Mouse (Mus musculus) G1E (cell line): ENCODE measurements around the gene Slc45a1. TPM values are rescaled to one million over a fixed set of nuclear protein-coding genes. Genes with fewer than 3 reads are reported as not detected.
A peak's percentile ranks its signal among the peaks of the same experiment; 100 is the strongest.

Experiments
- ATAC-seq: 2 replicates; pipeline ENCODE4 v1.8.0; 2016; ENCODE audit warnings: mild to moderate bottlenecking; ENCODE audit not compliant: insufficient number of reproducible peaks, poor library complexity, low FRiP score, severe bottlenecking; ENCODE audit errors: extremely low read depth
- DNase-seq: peaks from one replicate; pipeline ENCODE4 v3.0.0; 2012; ENCODE audit warnings: low spot score
- H3K27me3 ChIP-seq: 2 replicates; pipeline ENCODE4 v1.6.1; 2012; ENCODE audit warnings: mild to moderate bottlenecking, low read length, inconsistent platforms; ENCODE audit not compliant: insufficient read depth
- H3K36me3 ChIP-seq: replicated peaks from 2 replicates; pipeline ENCODE3; 2012; ENCODE audit warnings: mild to moderate bottlenecking, inconsistent platforms
- H3K4me1 ChIP-seq: 2 replicates; pipeline ENCODE4 v1.6.1; 2012; ENCODE audit warnings: low read depth, low read length, inconsistent platforms, mixed read lengths; ENCODE audit not compliant: insufficient read depth
- H3K4me3 ChIP-seq: 2 replicates; pipeline ENCODE4 v1.5.1; 2012; ENCODE audit warnings: low read depth, mild to moderate bottlenecking, inconsistent platforms, low read length, moderate library complexity, mixed read lengths
- H3K9me3 ChIP-seq: replicated peaks from 2 replicates; pipeline ENCODE4 v1.6.1; 2012; ENCODE audit warnings: inconsistent platforms
- CTCF ChIP-seq: IDR thresholded peaks from 2 replicates; pipeline ENCODE4 v1.5.1; 2012; ENCODE audit warnings: low read depth, low read length, inconsistent platforms, mixed read lengths
- GATA1 ChIP-seq: IDR thresholded peaks from 2 replicates; pipeline ENCODE4 v1.6.1; 2012; ENCODE audit warnings: borderline replicate concordance, low read length, inconsistent platforms, mixed read lengths
- GATA2 ChIP-seq: IDR thresholded peaks from 2 replicates; pipeline ENCODE4 v1.6.1; 2012; ENCODE audit warnings: low read depth, low read length, inconsistent platforms, borderline replicate concordance
- POLR2AphosphoS5 ChIP-seq: IDR thresholded peaks from 2 replicates; pipeline ENCODE4 v1.6.1; 2012; ENCODE audit warnings: low read depth, low read length, inconsistent platforms; ENCODE audit not compliant: insufficient replicate concordance
- TAL1 ChIP-seq: conservative IDR thresholded peaks from 2 replicates; pipeline ENCODE4 v1.6.1; 2012; ENCODE audit warnings: low read depth, low read length, inconsistent platforms, mixed read lengths
- polyA plus RNA-seq: library from polyadenylated mRNA; stranded (reverse); fragments of >175 nt; gene quantifications from 2 replicates; pipeline ENCODE4 v1.2.3, GENCODE M21; 2012
- total RNA-seq, 2 experiments: library from RNA; stranded (forward) in 1 of 2; stranded (reverse) in 1 of 2; fragments of 200-1000 nt in 1 of 2; fragments of >200 nt in 1 of 2; fragmentation: Nextera tagmentation in 1 of 2; gene quantifications; 2 replicates each; pipeline ENCODE4 v1.2.3; 2014 to 2017

Gene Slc45a1
- total and polyA plus RNA-seq, 3 experiments: 0.22 TPM; not detected in 2

DNA sequence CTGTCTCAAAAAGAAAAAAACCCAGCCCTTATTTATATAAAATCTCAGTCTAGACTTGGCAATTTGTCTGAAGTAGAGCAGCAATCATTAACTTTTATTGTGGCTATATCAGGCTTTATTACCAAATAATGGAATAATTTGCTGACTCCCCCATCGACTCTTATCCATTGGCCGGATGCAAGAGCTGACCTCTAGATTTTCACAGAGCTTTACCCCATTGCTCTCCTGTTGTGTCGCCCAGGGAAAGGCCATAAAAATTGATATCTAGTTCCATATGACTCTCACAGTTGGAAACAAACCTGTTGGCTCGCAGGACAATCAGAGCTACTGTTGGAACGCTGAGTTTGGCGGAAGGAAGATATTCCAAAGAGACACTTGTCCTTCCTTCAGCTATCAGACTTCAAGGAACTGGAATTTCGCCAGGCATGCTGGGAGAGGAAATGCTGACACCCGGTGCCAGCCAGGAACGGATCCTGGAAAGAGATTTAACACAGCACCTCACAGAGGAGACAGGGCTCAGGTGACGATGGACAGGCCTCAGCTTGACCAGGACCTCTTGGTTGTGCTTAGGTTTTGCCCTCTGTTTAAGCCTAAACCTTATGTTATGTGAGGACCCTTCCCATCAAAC, 35.3 kb upstream of the Slc45a1 start:
- ATAC-seq: no peak
- Histone ChIP-seq H3K9me3 (no peaks in the 10 kb centered on the region), H3K4me1 (peaks cover 58% of the 10 kb centered on the region), H3K27me3 (no peaks in the 10 kb centered on the region), H3K36me3 (no peaks in the 10 kb centered on the region), H3K4me3 (no peak overlapping the region)
- no peak for TF ChIP-seq TAL1
- no peak for TF ChIP-seq GATA2
- no peak for TF ChIP-seq GATA1
- no peak for TF ChIP-seq CTCF
- TF ChIP-seq POLR2AphosphoS5: no peak
- no peak for DNase-seq

DNA sequence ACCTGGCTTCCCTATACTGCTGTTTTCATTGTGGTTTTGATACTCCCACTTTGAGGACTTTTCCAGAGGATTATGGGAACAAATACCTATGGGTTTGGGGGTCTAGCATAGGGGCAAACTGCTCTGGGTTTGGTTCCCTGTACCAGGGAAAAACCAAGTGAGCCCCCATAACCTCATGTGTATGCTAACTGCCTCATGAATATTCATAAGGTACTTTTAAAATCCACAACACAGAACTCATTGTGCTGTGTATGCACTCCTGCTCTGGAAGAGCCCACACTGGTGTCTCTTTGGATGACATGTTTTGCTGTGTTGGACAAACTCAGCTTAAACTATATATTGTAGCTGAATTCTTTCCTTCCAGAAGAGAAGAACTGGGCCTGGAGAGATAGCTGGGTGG, 34.6 kb upstream of the Slc45a1 start:
- TF ChIP-seq GATA1 (no peak), TAL1 (no peak), POLR2AphosphoS5 (no peak), GATA2 (no peak), CTCF (no peak)
- Histone ChIP-seq H3K4me1 (peaks cover 53% of the 10 kb centered on the region), H3K9me3 (no peaks in the 10 kb centered on the region), H3K27me3 (no peaks in the 10 kb centered on the region), H3K36me3 (no peaks in the 10 kb centered on the region), H3K4me3 (no peak overlapping the region)
- ATAC-seq (no peak), DNase-seq (no peak)

DNA sequence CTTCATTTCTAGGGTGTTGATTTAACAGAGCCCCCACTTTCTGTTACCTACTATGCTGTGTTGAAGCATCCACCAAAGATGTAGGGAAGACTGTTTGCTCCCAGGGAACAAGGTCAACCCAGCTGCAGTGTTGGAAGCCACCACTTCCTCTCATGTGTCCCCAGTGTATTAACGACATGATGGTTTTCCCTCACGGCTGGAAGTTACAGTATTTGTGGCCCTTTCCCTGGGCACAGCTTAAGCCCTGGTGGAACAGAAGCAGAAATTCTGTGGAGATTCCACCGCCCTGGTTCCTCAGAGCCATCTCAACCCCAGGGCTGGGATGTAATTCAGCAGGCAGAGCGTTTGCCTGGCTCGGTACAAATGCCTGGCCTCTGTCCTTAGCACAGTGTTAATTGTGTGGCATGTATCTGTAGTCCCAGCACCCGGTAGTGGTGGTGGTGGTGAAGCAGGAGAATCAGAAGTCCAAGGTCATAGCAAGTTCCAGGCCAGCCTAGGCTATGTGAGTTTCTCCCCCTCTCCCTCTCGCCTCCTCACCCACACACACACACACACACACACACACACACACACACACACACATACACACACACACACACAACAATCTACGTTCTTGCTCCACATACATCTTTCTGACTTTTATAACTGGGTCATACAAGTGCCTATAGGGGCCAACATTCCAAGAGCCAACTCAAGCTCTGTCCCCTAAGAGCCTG, 34.0 kb upstream of the Slc45a1 start:
- Histone ChIP-seq H3K36me3 (no peaks in the 10 kb centered on the region), H3K27me3 (no peaks in the 10 kb centered on the region), H3K9me3 (no peaks in the 10 kb centered on the region), H3K4me3 (peak overlapping the region; percentile 13; the same call in 1 of the 2 replicates), H3K4me1 (peaks cover 48% of the 10 kb centered on the region)
- DNase-seq (no peak), ATAC-seq (no peak)
- TF ChIP-seq GATA1: no peak
- peak; percentile 97; the same call in 1 of the 2 replicates for TF ChIP-seq POLR2AphosphoS5

DNA sequence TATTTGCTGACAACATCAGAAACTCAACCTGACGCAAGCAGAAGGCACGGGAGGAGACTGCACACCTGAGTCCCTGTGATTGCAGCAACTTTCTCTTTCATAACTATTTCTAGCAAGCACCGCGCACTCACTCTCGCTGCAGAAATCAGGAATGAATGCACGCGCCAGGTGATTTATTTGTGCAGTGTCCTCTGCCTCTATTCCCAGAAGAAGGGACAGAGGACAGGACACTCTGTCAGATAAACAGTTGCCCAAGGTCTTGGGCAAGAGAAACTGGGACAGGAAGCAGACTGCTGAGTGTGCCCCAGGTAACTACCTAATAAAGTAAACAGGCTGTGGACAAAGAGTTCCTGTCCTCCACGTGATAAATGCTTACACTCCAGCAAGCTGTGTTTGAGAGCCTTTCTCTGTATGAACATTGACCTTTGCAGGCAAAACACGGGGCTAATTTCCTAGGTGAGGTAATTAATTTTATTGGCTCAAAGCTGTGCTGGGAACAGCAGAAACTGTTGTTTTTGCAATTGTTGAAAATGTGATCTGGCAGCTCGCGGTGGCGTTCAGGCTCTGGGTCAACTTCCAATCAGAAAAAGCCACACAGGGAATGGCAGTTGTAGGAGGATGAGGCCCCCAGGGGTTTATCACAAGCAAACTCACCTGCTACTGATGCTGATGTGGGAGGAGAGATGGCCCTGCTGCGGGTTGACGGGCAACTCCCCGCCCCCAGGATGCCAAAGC, 33.2 kb upstream of the Slc45a1 start:
- no peak for TF ChIP-seq GATA1
- no peak for TF ChIP-seq TAL1
- no peak for TF ChIP-seq CTCF
- TF ChIP-seq POLR2AphosphoS5: no peak
- TF ChIP-seq GATA2: no peak
- H3K4me3 ChIP-seq: no peak overlapping the region; the same call in 1 of the 2 replicates
- ATAC-seq (no peak), DNase-seq (no peak)
- H3K9me3 ChIP-seq: no peaks in the 10 kb centered on the region
- H3K4me1 ChIP-seq: peaks cover 47% of the 10 kb centered on the region
- H3K36me3 ChIP-seq: no peaks in the 10 kb centered on the region
- no peaks in the 10 kb centered on the region; the same call in 1 of the 2 replicates for H3K27me3 ChIP-seq

DNA sequence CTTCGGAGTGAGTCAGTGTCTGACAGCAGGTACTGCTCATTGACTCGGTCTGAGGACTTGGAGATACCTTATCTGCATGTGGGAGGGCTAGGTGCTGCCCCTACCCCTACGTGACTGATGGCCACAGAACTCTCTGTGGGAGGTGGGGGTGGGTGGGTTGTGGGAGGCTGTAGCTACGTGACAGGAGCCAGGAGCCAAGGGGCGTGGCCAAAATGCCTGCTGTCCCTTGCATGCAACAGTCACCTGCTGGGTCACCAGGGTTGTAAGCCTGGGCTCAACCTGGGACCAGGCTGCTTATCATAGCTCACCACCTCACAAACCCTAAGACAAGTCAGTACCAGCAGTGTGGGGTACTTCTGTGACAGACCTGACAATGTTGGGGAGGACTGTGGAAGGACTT, 28.4 kb upstream of the Slc45a1 start:
- no peak overlapping the region; the same call in 1 of the 2 replicates for H3K4me3 ChIP-seq
- no peaks in the 10 kb centered on the region for H3K9me3 ChIP-seq
- H3K36me3 ChIP-seq: no peaks in the 10 kb centered on the region
- DNase-seq (no peak), ATAC-seq (no peak)
- H3K27me3 ChIP-seq: no peaks in the 10 kb centered on the region; the same call in 1 of the 2 replicates
- peaks cover 30% of the 10 kb centered on the region for H3K4me1 ChIP-seq
- TF ChIP-seq GATA2 (no peak), GATA1 (no peak), TAL1 (no peak), CTCF (no peak), POLR2AphosphoS5 (no peak)

DNA sequence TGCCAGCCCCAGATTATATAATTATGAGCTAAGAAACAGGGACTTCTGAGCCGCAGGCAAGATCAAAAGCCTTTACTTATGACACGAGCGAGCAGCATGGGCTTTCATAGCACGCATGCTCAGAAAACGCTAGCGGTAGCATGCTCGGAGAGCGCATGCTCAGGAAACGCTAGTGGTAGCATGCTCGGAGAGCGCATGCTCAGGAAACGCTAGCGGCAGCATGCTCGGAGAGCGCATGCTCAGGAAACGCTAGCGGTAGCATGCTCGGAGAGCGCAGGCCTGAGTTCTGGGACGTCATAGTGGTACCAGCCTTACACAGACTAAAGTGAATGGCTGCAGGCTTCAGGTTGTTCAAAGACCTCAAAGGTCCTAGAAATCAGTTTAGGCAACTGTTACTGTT, 26.8 kb upstream of the Slc45a1 start:
- Histone ChIP-seq H3K9me3 (no peaks in the 10 kb centered on the region), H3K27me3 (no peaks in the 10 kb centered on the region; the same call in 1 of the 2 replicates), H3K36me3 (no peaks in the 10 kb centered on the region), H3K4me3 (no peak overlapping the region), H3K4me1 (peaks cover 24% of the 10 kb centered on the region)
- TF ChIP-seq CTCF (no peak), GATA1 (no peak), POLR2AphosphoS5 (no peak), GATA2 (no peak), TAL1 (no peak)
- ATAC-seq (no peak), DNase-seq (no peak)
